Mouse (Mus musculus) 3134 (cell line): ENCODE data around the gene Akap2.

Experiments used
- DNase-seq: peaks from one replicate; pipeline ENCODE4 v3.0.0-alpha.2; 2011; ENCODE audit warnings: low spot score; ENCODE audit not compliant: insufficient read length; ENCODE audit errors: extremely low read depth

The Akap2 gene

GRCm38 (mm10) chr4:57930559-57931170 is 213.2 kb downstream of the Akap2 start:
- no peak for DNase-seq

GRCm38 (mm10) chr4:57934181-57934580 is 216.7 kb downstream of the Akap2 start:
- no peak for DNase-seq

- no peak for DNase-seq
These were observed 219.8 kb downstream of the Akap2 start for GRCm38 (mm10) chr4:57937292-57937691.

GRCm38 (mm10) chr4:57940631-57941030 is 223.2 kb downstream of the Akap2 start:
- no peak for DNase-seq

GRCm38 (mm10) chr4:57942892-57943291 is 225.4 kb downstream of the Akap2 start:
- no peak for DNase-seq
